Mouse (Mus musculus): ENCODE data around the gene Mrpl51.

DNA sequence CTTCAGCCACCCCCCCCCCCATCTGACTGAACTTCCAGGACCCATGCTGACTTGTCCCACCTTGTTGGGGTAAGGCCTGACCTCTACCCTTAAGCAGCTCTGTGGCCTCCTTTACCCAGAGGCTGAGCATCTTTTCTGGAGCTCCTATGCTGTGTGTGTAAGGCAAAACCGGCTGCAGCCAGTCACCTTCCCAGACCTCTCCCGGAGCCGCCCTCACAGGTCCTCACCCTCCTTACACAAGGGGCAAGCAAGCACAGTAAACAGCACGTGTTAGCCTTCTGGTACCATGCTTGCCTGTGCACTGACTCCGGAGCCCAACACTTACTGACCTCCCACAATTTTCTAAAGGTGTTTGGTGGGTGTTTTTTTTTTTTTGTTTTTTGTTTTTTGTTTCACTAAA is 16.1 kb upstream of the Mrpl51 start:
- TF ChIP-seq ZNF384 (IDR thresholded peaks at IDR 0.05; ENCODE audit: low read depth, low read length) (no peak), CHD2 (IDR thresholded peaks at IDR 0.05; ENCODE audit: low read depth, low read length) (no peak), ZC3H11A (IDR thresholded peaks at IDR 0.05; ENCODE audit: borderline replicate concordance, low read depth, low read length) (no peak)

Data from ES-E14 (cell line).